Mouse (Mus musculus): ENCODE measurements around the gene Ing4. TPM values are rescaled to one million over a fixed set of nuclear protein-coding genes. Genes with fewer than 3 reads are reported as not detected.
"Not testable (repeated sequence)": the region's sequence is repeated elsewhere in the genome, so short reads cannot be mapped to it uniquely, and the experiment has no call there.

Gene Ing4
- polyA plus RNA-seq, 1 experiment from 2014 or later, result 141 TPM

DNA sequence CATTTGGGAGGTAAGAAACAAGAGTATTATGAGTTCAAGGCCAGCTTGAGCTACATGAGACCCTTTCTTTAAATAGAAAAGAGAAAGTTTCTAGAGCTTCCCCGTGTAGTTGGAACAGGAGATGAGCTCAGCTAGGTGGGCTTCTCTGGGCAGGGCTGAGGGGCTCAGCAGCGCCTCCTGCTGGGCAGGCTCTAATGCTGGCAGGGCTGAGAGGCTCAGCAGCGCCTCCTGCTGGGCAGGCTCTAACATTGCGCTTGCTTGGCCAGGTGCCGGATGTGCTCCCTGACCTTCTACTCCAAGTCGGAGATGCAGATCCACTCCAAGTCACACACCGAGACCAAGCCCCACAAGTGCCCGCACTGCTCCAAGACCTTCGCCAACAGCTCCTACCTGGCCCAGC is 9.0 kb upstream of the Ing4 start:
- H3K36me3 ChIP-seq (ENCODE audit: control insufficient read depth, insufficient read depth, low read length), result peaks cover 32% of the 10 kb centered on the region
- ATAC-seq; H3K9me3 ChIP-seq (replicated peaks; ENCODE audit: control insufficient read depth, low read length, poor library complexity, severe bottlenecking): not testable (repeated sequence)

DNA sequence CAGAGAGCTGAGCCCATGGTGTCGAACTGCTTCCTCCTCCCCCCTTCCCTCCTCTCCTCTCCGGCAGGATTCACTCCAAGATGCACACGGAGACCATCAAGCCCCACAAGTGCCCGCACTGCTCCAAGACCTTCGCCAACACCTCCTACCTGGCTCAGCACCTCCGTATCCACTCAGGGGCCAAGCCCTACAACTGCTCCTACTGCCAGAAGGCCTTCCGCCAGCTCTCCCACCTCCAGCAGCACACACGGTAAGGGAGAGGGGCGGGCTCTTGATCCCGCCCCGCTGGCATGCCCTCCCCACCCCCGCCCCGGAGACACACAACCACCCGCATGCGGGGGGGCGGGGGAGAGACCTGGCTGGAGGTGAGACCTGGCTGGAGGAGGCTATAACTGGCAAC is 8.0 kb upstream of the Ing4 start:
- Histone ChIP-seq H3K27me3 (ENCODE audit: control insufficient read depth, insufficient read depth, low read depth, low read length) (no peaks in the 10 kb centered on the region), H3K4me3 (ENCODE audit: low read depth, low read length) (no peak overlapping the region), H3K9ac (ENCODE audit: low read depth, low read length) (no peak overlapping the region), H3K4me2 (ENCODE audit: low read length) (no peak overlapping the region), H3K27ac (ENCODE audit: low read length) (no peak overlapping the region), H3K36me3 (ENCODE audit: control insufficient read depth, insufficient read depth, low read length) (peaks cover 28% of the 10 kb centered on the region), H3K9me3 (replicated peaks; ENCODE audit: control insufficient read depth, low read length, poor library complexity, severe bottlenecking) (no peaks in the 10 kb centered on the region), H3K4me1 (ENCODE audit: control insufficient read depth, insufficient read depth, low read length) (no peaks in the 10 kb centered on the region)
- 0 out of 2 replicates have a peak, but pooled peaks have one; percentile 51 for ATAC-seq
- 92% methylated on average over 16 of the region's 16 CpGs for WGBS

More for the DNA sequence above, 9.0 kb upstream of the Ing4 start:
- H3K4me3 ChIP-seq (ENCODE audit: low read depth, low read length); H3K9ac ChIP-seq (ENCODE audit: low read depth, low read length); H3K4me2 ChIP-seq (ENCODE audit: low read length); H3K27me3 ChIP-seq (ENCODE audit: control insufficient read depth, insufficient read depth, low read depth, low read length); H3K27ac ChIP-seq (ENCODE audit: low read length); H3K4me1 ChIP-seq (ENCODE audit: control insufficient read depth, insufficient read depth, low read length): not testable (repeated sequence)
- 26% methylated on average over 7 of the region's 9 CpGs for WGBS

DNA sequence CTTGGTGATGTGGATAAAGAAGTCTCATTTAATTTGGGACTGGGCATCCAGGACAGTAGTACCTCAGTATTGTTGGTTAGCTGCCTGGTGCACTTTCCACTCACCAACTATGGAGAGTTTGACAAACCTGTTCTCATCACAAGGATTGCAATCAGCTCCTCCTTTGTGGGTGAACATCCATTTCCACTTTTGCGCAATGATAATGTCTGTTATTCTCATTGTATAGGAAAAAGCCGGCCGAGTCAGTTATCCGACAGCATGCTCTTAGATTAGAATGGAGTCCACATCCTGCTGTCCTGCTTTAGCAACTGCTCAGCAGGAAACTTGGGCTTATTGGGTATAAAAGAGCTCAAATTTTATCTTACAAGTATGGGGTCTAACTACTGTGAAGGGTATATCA is 894 bp upstream of the Ing4 start:
- Histone ChIP-seq H3K4me2 (ENCODE audit: low read length) (peak overlapping the region; percentile 56), H3K27ac (ENCODE audit: low read length) (no peak overlapping the region; the same call in 1 of the 2 replicates), H3K27me3 (ENCODE audit: control insufficient read depth, insufficient read depth, low read depth, low read length) (no peaks in the 10 kb centered on the region), H3K4me3 (ENCODE audit: low read depth, low read length) (no peak overlapping the region), H3K9me3 (replicated peaks; ENCODE audit: control insufficient read depth, low read length, poor library complexity, severe bottlenecking) (no peaks in the 10 kb centered on the region), H3K4me1 (ENCODE audit: control insufficient read depth, insufficient read depth, low read length) (peaks cover 14% of the 10 kb centered on the region), H3K9ac (ENCODE audit: low read depth, low read length) (no peak overlapping the region; the same call in 1 of the 2 replicates), H3K36me3 (ENCODE audit: control insufficient read depth, insufficient read depth, low read length) (peaks cover 14% of the 10 kb centered on the region)
- no peak for ATAC-seq
- WGBS, result 95% methylated on average over 4 of the region's 4 CpGs

DNA sequence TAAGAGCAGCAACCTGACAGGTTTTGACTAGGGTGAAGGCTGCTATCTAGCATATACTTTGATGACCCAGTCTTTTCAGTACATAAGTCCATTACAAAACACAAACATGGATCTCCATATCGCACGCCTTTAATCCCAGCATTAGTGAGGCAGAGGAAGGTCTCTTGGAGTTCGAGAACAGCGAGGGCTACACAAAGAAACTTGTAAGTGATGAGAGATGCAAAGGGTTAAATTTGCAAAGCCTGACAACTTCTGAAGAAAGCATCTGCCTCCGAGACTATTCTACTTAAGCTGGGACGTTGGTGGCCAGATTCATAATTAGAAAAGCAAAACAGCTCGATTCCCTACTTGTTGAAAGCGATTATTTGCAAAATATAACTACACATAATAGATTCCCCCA is 429 bp upstream of the Ing4 start:
- H3K9ac ChIP-seq (ENCODE audit: low read depth, low read length), result peak overlapping the region; percentile 11; the same call in 1 of the 2 replicates
- H3K27ac ChIP-seq (ENCODE audit: low read length), result peak overlapping the region; percentile 36
- H3K27me3 ChIP-seq (ENCODE audit: control insufficient read depth, insufficient read depth, low read depth, low read length), result no peaks in the 10 kb centered on the region
- WGBS, result 7% methylated on average over 8 of the region's 8 CpGs
- peaks cover 13% of the 10 kb centered on the region for H3K36me3 ChIP-seq (ENCODE audit: control insufficient read depth, insufficient read depth, low read length)
- H3K4me3 ChIP-seq (ENCODE audit: low read depth, low read length), result peak overlapping the region; percentile 79
- H3K4me2 ChIP-seq (ENCODE audit: low read length), result peak overlapping the region; percentile 56
- H3K9me3 ChIP-seq (replicated peaks; ENCODE audit: control insufficient read depth, low read length, poor library complexity, severe bottlenecking), result no peaks in the 10 kb centered on the region
- H3K4me1 ChIP-seq (ENCODE audit: control insufficient read depth, insufficient read depth, low read length), result peaks cover 14% of the 10 kb centered on the region
- peak; percentile 50 for ATAC-seq

DNA sequence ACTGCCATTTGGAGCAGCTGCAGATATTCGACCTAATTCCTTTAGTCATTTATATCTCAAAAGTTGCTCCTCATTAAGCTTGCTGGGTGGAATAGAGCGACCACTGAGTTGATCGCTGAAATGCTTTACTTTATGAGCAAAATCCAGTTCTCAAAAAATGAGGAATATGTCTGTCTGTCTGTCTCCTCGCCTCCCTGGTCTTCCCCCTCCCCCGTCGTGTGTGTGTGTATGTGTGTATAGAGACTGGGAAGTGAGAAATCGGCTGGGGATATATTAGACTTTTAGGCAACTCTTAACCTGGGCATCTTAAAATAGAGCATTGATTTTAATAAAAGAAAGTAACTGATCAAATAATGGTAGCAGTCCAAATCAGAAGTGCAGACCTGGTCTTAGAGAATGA is 661 bp downstream of the Ing4 start:
- Histone ChIP-seq H3K27me3 (ENCODE audit: control insufficient read depth, insufficient read depth, low read depth, low read length) (no peaks in the 10 kb centered on the region), H3K9me3 (replicated peaks; ENCODE audit: control insufficient read depth, low read length, poor library complexity, severe bottlenecking) (no peaks in the 10 kb centered on the region), H3K27ac (ENCODE audit: low read length) (peak overlapping the region; percentile 78), H3K9ac (ENCODE audit: low read depth, low read length) (peak overlapping the region; percentile 80), H3K36me3 (ENCODE audit: control insufficient read depth, insufficient read depth, low read length) (peaks cover 12% of the 10 kb centered on the region), H3K4me3 (ENCODE audit: low read depth, low read length) (peak overlapping the region; percentile 79), H3K4me2 (ENCODE audit: low read length) (peak overlapping the region; percentile 89), H3K4me1 (ENCODE audit: control insufficient read depth, insufficient read depth, low read length) (peaks cover 14% of the 10 kb centered on the region)
- no peak for ATAC-seq
- WGBS, result 16% methylated on average over 7 of the region's 7 CpGs

DNA sequence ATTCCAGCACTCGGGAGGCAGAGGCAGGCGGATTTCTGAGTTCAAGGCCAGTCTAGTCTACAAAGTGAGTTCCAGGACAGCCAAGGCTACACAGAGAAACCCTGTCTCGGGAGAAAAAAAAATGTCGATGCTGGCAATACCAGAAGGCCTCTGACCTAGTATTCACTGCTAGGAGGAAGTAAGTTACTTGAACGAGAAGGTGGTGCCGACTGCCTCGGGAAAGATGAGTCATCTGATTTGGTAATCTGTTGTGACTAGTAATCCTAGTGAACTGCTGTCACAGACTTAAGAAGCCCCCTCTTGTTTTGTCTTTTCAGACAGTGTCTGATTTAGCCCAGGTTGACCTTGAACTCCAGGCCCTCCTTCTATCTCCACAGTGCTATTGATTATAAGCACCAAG is 1.5 kb downstream of the Ing4 start:
- H3K27me3 ChIP-seq (ENCODE audit: control insufficient read depth, insufficient read depth, low read depth, low read length), result no peaks in the 10 kb centered on the region
- H3K9ac ChIP-seq (ENCODE audit: low read depth, low read length), result no peak overlapping the region
- H3K27ac ChIP-seq (ENCODE audit: low read length), result no peak overlapping the region
- peaks cover 14% of the 10 kb centered on the region for H3K4me1 ChIP-seq (ENCODE audit: control insufficient read depth, insufficient read depth, low read length)
- no peaks in the 10 kb centered on the region for H3K9me3 ChIP-seq (replicated peaks; ENCODE audit: control insufficient read depth, low read length, poor library complexity, severe bottlenecking)
- no peak overlapping the region; the same call in 1 of the 2 replicates for H3K4me2 ChIP-seq (ENCODE audit: low read length)
- 93% methylated on average over 7 of the region's 7 CpGs for WGBS
- no peak overlapping the region for H3K4me3 ChIP-seq (ENCODE audit: low read depth, low read length)
- peaks cover 15% of the 10 kb centered on the region for H3K36me3 ChIP-seq (ENCODE audit: control insufficient read depth, insufficient read depth, low read length)
- no peak for ATAC-seq

DNA sequence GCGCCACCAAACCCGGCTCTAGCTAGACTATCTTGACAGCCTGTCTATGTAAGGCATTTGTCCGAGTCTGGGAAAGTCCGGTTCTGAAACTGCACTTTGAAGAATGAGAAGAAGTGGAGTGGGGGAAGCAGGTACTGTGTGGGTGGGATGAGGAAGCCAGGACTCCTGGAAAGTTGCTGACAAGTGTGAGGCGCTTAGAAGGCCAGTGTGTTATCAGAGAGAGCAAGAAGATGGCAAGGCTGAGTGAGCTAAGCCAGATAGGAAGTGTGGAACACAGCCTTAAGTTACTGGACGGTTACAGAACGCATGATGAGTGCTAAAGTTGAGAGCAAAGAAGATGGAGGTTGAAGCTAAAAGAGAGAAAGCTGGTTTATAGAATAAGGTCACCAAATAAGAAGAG is 2.5 kb downstream of the Ing4 start:
- ATAC-seq, result no peak
- Histone ChIP-seq H3K9ac (ENCODE audit: low read depth, low read length) (no peak overlapping the region), H3K27ac (ENCODE audit: low read length) (no peak overlapping the region), H3K36me3 (ENCODE audit: control insufficient read depth, insufficient read depth, low read length) (peaks cover 16% of the 10 kb centered on the region), H3K9me3 (replicated peaks; ENCODE audit: control insufficient read depth, low read length, poor library complexity, severe bottlenecking) (no peaks in the 10 kb centered on the region), H3K4me2 (ENCODE audit: low read length) (no peak overlapping the region), H3K4me1 (ENCODE audit: control insufficient read depth, insufficient read depth, low read length) (peaks cover 14% of the 10 kb centered on the region), H3K27me3 (ENCODE audit: control insufficient read depth, insufficient read depth, low read depth, low read length) (no peaks in the 10 kb centered on the region), H3K4me3 (ENCODE audit: low read depth, low read length) (no peak overlapping the region)
- WGBS, result 97% methylated on average over 7 of the region's 7 CpGs

DNA sequence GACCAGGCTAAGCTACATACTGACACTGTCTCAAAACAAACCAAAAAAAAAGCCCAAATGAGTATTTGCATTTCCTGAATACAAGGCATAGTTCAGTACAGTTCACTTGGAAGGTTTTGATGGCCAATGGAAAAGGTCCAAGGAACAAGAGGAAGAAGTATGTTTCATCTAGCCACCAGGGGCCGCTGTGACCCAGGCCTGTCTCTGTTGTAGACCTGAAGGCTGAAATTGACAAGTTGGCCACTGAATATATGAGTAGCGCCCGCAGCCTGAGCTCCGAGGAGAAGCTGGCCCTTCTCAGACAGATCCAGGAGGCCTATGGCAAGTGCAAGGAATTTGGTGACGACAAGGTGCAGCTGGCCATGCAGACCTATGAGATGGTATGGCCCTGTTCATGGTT is 7.1 kb downstream of the Ing4 start:
- WGBS, result 28% methylated on average over 5 of the region's 5 CpGs

DNA sequence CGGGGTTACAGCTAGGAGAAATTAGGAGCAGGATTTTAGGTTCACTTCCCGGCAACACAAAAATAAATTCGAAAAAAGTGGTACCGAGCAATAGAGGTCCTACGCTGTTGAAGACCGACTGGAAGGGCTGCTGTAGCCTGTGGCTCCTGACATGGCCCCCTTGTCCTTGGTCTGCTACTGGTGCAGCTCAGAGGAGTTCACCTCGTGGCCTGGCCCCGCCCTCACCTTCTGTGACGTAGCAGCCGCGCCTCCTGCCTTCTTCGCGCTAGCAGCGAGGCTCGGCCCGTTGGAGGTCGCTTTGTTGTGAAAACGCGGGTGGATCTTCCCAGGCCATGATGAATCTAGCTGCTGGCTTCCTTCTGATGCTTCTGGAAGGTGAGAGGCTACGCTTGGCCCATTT is 10.1 kb downstream of the Ing4 start, which contains the start of gene Acrbp:
TSS of gene Acrbp (plus strand) at position 12 of the 400 bp plus-strand sequence.
- Histone ChIP-seq H3K27me3 (ENCODE audit: control insufficient read depth, insufficient read depth, low read depth, low read length) (no peaks in the 10 kb centered on the region), H3K4me1 (ENCODE audit: control insufficient read depth, insufficient read depth, low read length) (no peaks in the 10 kb centered on the region), H3K4me3 (ENCODE audit: low read depth, low read length) (no peak within 1 kb of the TSS), H3K4me2 (ENCODE audit: low read length) (no peak within 1 kb of the TSS), H3K36me3 (ENCODE audit: control insufficient read depth, insufficient read depth, low read length) (peaks cover 43% of the 10 kb centered on the region), H3K9ac (ENCODE audit: low read depth, low read length) (no peak within 1 kb of the TSS), H3K27ac (ENCODE audit: low read length) (no peak within 1 kb of the TSS), H3K9me3 (replicated peaks; ENCODE audit: control insufficient read depth, low read length, poor library complexity, severe bottlenecking) (no peaks in the 10 kb centered on the region)
- WGBS, result 37% methylated on average over 20 of the region's 20 CpGs
- ATAC-seq, result no peak

More for the DNA sequence above, 7.1 kb downstream of the Ing4 start:
- no peak overlapping the region for H3K4me2 ChIP-seq (ENCODE audit: low read length)
- no peaks in the 10 kb centered on the region for H3K9me3 ChIP-seq (replicated peaks; ENCODE audit: control insufficient read depth, low read length, poor library complexity, severe bottlenecking)
- no peak overlapping the region for H3K9ac ChIP-seq (ENCODE audit: low read depth, low read length)
- no peak overlapping the region for H3K4me3 ChIP-seq (ENCODE audit: low read depth, low read length)
- H3K27ac ChIP-seq (ENCODE audit: low read length), result no peak overlapping the region
- ATAC-seq, result peak; percentile 57; the same call in 1 of the 2 replicates
- H3K4me1 ChIP-seq (ENCODE audit: control insufficient read depth, insufficient read depth, low read length), result no peaks in the 10 kb centered on the region
- H3K36me3 ChIP-seq (ENCODE audit: control insufficient read depth, insufficient read depth, low read length), result peaks cover 42% of the 10 kb centered on the region
- H3K27me3 ChIP-seq (ENCODE audit: control insufficient read depth, insufficient read depth, low read depth, low read length), result no peaks in the 10 kb centered on the region
